Mouse (Mus musculus) stomach, postnatal 0 days (tissue): ENCODE results near the gene Ccdc167.

Experiments
- CTCF ChIP-seq: IDR thresholded peaks from 2 replicates; pipeline ENCODE4 v1.5.1; 2016; ENCODE audit warnings: antibody characterized with exemption, low read depth, mild to moderate bottlenecking, moderate library complexity
- EP300 ChIP-seq: optimal IDR thresholded peaks from 2 replicates; pipeline ENCODE3; 2016; ENCODE audit warnings: antibody characterized with exemption

DNA sequence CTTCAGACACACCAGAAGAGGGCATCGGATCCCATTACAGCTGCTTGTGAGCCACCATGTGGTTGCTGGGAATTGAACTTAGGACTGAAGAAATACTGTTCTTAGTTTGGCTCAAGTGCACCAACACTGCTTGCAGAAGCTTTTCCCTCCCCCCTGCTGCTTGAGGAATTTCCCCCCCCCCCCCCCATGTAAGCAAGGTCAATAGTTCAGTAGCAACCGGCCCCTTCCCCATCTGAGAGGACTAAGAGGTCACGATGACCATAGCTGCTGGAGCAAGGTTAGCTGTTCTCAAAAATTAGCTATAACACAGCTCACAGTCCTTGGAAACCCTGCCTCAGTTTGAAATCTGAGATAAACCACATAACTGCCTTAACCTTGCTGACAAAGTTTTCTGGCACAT is 74.6 kb downstream of the Ccdc167 start:
- TF ChIP-seq CTCF, result no peak
- TF ChIP-seq EP300, result no peak
